Mouse (Mus musculus) embryonic stem cell, embryonic (primary cell): Measurements from ENCODE around the gene Mpzl1.

Experiments used
- CTCF ChIA-PET, 4 experiments: fragments of 300-600 bp in 2 of 4; fragments of 350-600 bp in 2 of 4; sonication (Branson Sonifier 250); formaldehyde crosslinking; loops; one replicate each; lab custom pipeline; 2022; ENCODE audit warnings: inconsistent platforms in 2 of 4; lab: Charles Lee
- POLR2A ChIA-PET, 4 experiments: fragments of 300-600 bp in 2 of 4; fragments of 350-600 bp in 2 of 4; sonication (Branson Sonifier 250); formaldehyde crosslinking; loops; one replicate each; lab custom pipeline; 2022; ENCODE audit warnings: antibody characterized with exemption in 4 of 4, inconsistent platforms in 1 of 4; lab: Charles Lee

The Mpzl1 gene

DNA sequence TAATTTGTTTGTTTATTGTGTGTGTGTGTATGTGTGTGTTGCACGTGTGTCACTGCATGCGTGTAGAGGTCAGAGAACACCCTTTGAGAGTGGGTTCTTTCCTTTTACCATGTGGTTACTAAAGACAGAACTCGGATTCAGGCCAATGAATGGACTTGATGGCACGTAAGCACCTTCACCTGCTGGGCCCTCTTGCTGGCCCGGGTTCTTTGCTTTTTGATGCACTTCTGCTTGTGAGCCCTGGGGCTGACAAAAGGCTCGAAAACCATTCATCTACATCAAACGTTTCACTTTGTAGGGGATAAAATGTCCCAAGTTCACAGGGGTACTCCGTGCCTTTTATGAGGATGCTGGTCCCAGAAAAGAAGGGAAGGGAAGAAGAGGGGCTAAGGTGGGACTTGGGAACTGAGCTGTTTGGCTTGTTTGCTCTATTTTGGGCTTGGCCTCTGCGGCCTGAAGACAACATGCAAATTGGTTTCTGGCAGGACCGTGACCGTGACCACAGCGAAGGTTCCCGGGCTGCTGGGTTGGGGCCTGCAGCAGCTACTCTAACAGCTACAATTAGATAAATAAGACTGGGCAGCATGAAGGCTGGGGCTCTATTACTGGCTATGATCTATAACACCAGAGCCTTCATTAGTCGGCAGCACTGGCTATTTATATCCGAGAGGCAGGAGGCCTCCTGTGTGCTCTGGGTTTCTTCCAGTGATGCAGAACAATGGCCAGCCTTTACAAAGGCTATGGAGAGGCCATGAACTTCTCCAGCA is 28.3 kb upstream of the Mpzl1 start:
- POLR2A ChIA-PET = interaction anchor here in 3 of 4 experiments (0.8 to 1.7 kb wide), 9 partner anchors 8 to 474 kb away, joined by 3 to 6 read pairs (median 3); partner anchors contain the start of genes Dcaf6 (in 1 of the 3) and Mpc2 (in 1 of the 3)
- CTCF ChIA-PET = interaction anchor here in 3 of 4 experiments (0.8 to 1.9 kb wide), 7 partner anchors 8 to 200 kb away, joined by 3 to 11 read pairs (median 4); no protein-coding TSS in a partner anchor

DNA sequence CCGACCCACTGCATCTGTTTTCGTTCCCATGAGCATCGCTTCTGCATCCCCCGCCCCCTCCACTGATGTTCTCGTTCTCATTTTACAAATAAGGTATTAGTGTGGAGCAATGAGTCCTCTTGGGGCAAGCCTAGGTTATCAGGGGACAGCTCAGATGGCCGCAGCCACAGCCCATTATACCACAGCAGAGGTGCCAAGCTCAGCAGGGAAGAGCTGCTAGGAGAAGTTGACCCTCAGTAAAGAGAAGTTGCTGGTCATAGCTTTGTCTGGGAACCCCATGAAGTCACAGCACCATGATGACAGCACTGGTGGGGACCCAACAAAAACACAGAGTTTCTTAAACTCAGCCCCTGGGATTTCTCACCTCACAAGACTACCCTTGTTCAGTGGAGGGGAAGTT is 27.4 kb upstream of the Mpzl1 start:
- POLR2A ChIA-PET = interaction anchor here in 2 of 4 experiments (0.7 to 1.0 kb wide), 3 partner anchors 11 to 201 kb away, joined by 3 read pairs; partner anchors contain the start of genes Dcaf6 (in 2 of the 2) and Mpc2 (in 2 of the 2)

DNA sequence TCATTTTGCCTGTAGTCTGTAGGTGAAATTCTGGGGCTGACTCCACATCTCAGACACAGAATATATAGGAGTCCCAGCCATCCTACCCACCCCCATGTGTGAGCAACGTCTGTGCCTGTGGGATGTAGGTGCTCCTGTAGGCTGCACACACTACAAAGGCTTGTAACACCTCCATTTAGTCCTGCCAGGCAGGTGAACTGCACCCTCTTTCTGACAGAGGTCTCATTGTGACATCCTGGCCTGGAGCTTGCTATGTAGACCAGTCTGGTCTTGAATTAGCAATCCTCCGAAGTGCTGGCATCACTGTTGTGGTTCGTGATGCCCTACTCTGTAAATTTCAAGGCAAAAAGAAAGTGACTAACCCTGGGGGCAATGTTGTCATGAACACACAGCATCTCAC is 26.9 kb upstream of the Mpzl1 start:
- ChIA-PET POLR2A (interaction anchor here in 2 of 4 experiments (0.7 to 1.0 kb wide), 2 partner anchors 200 to 201 kb away, joined by 3 read pairs; partner anchors contain the start of genes Dcaf6 (in 2 of the 2) and Mpc2 (in 2 of the 2)), CTCF (interaction anchor here in 3 of 4 experiments (1.0 to 1.9 kb wide), 3 partner anchors 75 to 78 kb away, joined by 3 to 11 read pairs (median 7); no protein-coding TSS in a partner anchor)

More for the DNA sequence above, 27.4 kb upstream of the Mpzl1 start:
- CTCF ChIA-PET = interaction anchor here (0.6 to 1.9 kb wide), 5 partner anchors 8 to 199 kb away, joined by 3 to 11 read pairs (median 3); no protein-coding TSS in a partner anchor

- POLR2A ChIA-PET = interaction anchor here in 1 of 4 experiments (9.4 kb wide), 1 partner anchor 18 kb away, joined by 124 read pairs; no protein-coding TSS in a partner anchor
- CTCF ChIA-PET = interaction anchor here in 1 of 4 experiments (1.0 kb wide), 1 partner anchor 77 kb away, joined by 3 read pairs; no protein-coding TSS in a partner anchor
Observed at GRCm38 (mm10) chr1:165660774-165661173, 26.4 kb upstream of the Mpzl1 start.

GRCm38 (mm10) chr1:165658602-165659001 is 24.3 kb upstream of the Mpzl1 start:
- ChIA-PET CTCF (interaction anchor here in 3 of 4 experiments (0.6 to 2.3 kb wide), 11 partner anchors 10 to 105 kb away, joined by 3 to 12 read pairs (median 4); partner anchors contain the start of gene Creg1 (in 1 of the 3)), POLR2A (interaction anchor here (0.5 to 9.4 kb wide), 18 partner anchors 10 to 499 kb away, joined by 3 to 124 read pairs (median 4); partner anchors contain the start of gene Mpzl1 (in 1 of the 4))

GRCm38 (mm10) chr1:165655482-165655881 is 21.1 kb upstream of the Mpzl1 start:
- ChIA-PET POLR2A (interaction anchor here in 3 of 4 experiments (0.7 to 9.4 kb wide), 24 partner anchors 8 to 1634 kb away, joined by 3 to 124 read pairs (median 5); partner anchors contain the start of genes Dcaf6 (in 3 of the 3), Mpc2 (in 3 of the 3) and Mpzl1 (in 3 of the 3)), CTCF (interaction anchor here (0.6 to 1.6 kb wide), 28 partner anchors 8 to 498 kb away, joined by 3 to 16 read pairs (median 4); partner anchors contain the start of genes Dcaf6 (in 1 of the 4), Mpc2 (in 1 of the 4) and Mpzl1 (in 1 of the 4))

DNA sequence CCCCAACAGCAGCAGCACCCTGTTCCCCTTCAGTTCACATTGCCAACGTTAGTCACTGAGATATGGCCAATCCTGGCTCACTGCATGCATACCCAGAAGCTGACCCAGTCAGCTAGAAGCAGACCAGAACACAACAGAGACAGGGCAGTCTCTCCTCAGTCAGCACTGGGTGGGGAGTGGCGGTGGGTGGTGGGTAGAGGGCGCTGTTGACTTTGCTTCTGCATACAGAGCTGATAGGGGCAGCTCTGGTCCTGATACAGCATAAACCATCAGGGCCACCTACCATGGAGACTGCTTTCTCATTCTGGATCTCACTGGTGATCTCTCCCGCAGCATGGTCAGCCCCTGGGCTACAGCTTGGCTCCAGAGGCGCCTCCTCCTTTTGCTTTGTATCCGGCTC is 20.7 kb upstream of the Mpzl1 start:
- POLR2A ChIA-PET = interaction anchor here in 3 of 4 experiments (0.6 to 9.4 kb wide), 26 partner anchors 8 to 1634 kb away, joined by 3 to 124 read pairs (median 5); partner anchors contain the start of genes Dcaf6 (in 3 of the 3), Mpc2 (in 3 of the 3), Mpzl1 (in 3 of the 3) and Pou2f1 (in 1 of the 3)
- CTCF ChIA-PET = interaction anchor here (0.6 to 1.6 kb wide), 29 partner anchors 9 to 1087 kb away, joined by 3 to 16 read pairs (median 5); partner anchors contain the start of genes Dcaf6 (in 1 of the 4), Mpc2 (in 1 of the 4) and Mpzl1 (in 1 of the 4)

GRCm38 (mm10) chr1:165653126-165653885 is 19.0 kb upstream of the Mpzl1 start:
- ChIA-PET CTCF (interaction anchor here in 3 of 4 experiments (0.6 to 1.3 kb wide), 6 partner anchors 8 to 1346 kb away, joined by 3 read pairs; partner anchors contain the start of gene Blzf1 (in 1 of the 3)), POLR2A (interaction anchor here in 3 of 4 experiments (0.6 to 9.4 kb wide), 21 partner anchors 9 to 495 kb away, joined by 3 to 124 read pairs (median 5); partner anchors contain the start of genes Mpzl1 (in 2 of the 3), Creg1 (in 1 of the 3), Dcaf6 (in 1 of the 3) and Mpc2 (in 1 of the 3))

GRCm38 (mm10) chr1:165652507-165652906 is 18.2 kb upstream of the Mpzl1 start:
- CTCF ChIA-PET = no interaction called here
- POLR2A ChIA-PET = interaction anchor here in 2 of 4 experiments (1.0 to 9.4 kb wide), 10 partner anchors 9 to 67 kb away, joined by 3 to 124 read pairs (median 15); partner anchors contain the start of gene Mpzl1 (in 2 of the 2)

- ChIA-PET CTCF (interaction anchor here in 1 of 4 experiments (1.1 kb wide), 1 partner anchor 10 kb away, joined by 4 read pairs; no protein-coding TSS in a partner anchor), POLR2A (interaction anchor here in 2 of 4 experiments (0.6 to 2.0 kb wide), 4 partner anchors 10 to 17 kb away, joined by 3 to 7 read pairs (median 4); partner anchors contain the start of gene Mpzl1 (in 1 of the 2))
Observed at GRCm38 (mm10) chr1:165651158-165651557, 16.8 kb upstream of the Mpzl1 start.

DNA sequence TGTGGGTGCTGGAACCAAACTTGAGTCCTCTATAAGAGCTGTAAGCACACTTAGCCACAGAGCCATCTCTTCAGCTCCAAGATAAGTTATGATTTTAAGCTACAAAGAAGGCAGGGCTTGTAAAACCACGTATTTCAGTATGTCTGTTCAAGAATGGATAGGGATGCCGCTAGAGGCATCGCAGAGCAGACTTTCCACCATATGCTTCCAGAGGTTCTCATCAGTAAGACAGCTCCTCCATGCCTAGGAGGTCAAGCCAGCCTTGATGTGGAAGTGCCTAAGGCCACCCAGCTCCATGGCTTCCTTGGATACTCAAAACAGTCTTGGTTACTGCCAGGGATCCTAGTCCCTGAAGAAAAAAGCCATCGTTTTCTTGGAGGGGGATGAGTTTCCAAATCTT is 10.8 kb upstream of the Mpzl1 start:
- CTCF ChIA-PET = interaction anchor here (0.5 to 1.8 kb wide), 8 partner anchors 10 to 510 kb away, joined by 3 to 12 read pairs (median 4); partner anchors contain the start of gene Mpzl1 (in 1 of the 4)
- POLR2A ChIA-PET = interaction anchor here (0.5 to 8.7 kb wide), 16 partner anchors 10 to 185 kb away, joined by 3 to 124 read pairs (median 4); partner anchors contain the start of genes Mpzl1 (in 3 of the 4), Dcaf6 (in 2 of the 4) and Mpc2 (in 2 of the 4)

GRCm38 (mm10) chr1:165643735-165644134 is 9.4 kb upstream of the Mpzl1 start:
- ChIA-PET CTCF (interaction anchor here in 2 of 4 experiments (0.6 to 0.8 kb wide), 2 partner anchors 11 to 174 kb away, joined by 3 read pairs; no protein-coding TSS in a partner anchor), POLR2A (interaction anchor here in 3 of 4 experiments (0.6 to 8.7 kb wide), 7 partner anchors 10 to 1508 kb away, joined by 4 to 124 read pairs (median 9); partner anchors contain the start of genes Dcaf6 (in 1 of the 3), Mpc2 (in 1 of the 3) and Mpzl1 (in 1 of the 3))

- CTCF ChIA-PET = interaction anchor here in 2 of 4 experiments (0.6 to 1.8 kb wide), 3 partner anchors 12 to 175 kb away, joined by 3 to 6 read pairs (median 3); no protein-coding TSS in a partner anchor
- POLR2A ChIA-PET = interaction anchor here in 3 of 4 experiments (0.6 to 8.7 kb wide), 14 partner anchors 9 to 1509 kb away, joined by 3 to 124 read pairs (median 10); partner anchors contain the start of gene Mpzl1 (in 2 of the 3)
Observed at GRCm38 (mm10) chr1:165642780-165643311, 8.5 kb upstream of the Mpzl1 start.

- CTCF ChIA-PET = interaction anchor here in 3 of 4 experiments (0.7 to 1.8 kb wide), 12 partner anchors 9 to 181 kb away, joined by 3 to 6 read pairs (median 4); partner anchors contain the start of gene Mpc2 (in 1 of the 3)
- POLR2A ChIA-PET = interaction anchor here (0.6 to 8.7 kb wide), 40 partner anchors 8 to 500 kb away, joined by 3 to 124 read pairs (median 4); partner anchors contain the start of genes Mpc2 (in 3 of the 4), Dcaf6 (in 2 of the 4), Mpzl1 (in 2 of the 4) and Creg1 (in 1 of the 4)
Observed at GRCm38 (mm10) chr1:165641786-165642771, 7.7 kb upstream of the Mpzl1 start.
